Mouse (Mus musculus): ENCODE measurements around the gene Polr2c. TPM values are rescaled to one million over a fixed set of nuclear protein-coding genes. Genes with fewer than 3 reads are reported as not detected.
A peak's percentile ranks its signal among the peaks of the same experiment; 100 is the strongest.

Polr2c gene
- polyA plus RNA-seq, 1 experiment from 2014 or later, result 103 TPM

DNA sequence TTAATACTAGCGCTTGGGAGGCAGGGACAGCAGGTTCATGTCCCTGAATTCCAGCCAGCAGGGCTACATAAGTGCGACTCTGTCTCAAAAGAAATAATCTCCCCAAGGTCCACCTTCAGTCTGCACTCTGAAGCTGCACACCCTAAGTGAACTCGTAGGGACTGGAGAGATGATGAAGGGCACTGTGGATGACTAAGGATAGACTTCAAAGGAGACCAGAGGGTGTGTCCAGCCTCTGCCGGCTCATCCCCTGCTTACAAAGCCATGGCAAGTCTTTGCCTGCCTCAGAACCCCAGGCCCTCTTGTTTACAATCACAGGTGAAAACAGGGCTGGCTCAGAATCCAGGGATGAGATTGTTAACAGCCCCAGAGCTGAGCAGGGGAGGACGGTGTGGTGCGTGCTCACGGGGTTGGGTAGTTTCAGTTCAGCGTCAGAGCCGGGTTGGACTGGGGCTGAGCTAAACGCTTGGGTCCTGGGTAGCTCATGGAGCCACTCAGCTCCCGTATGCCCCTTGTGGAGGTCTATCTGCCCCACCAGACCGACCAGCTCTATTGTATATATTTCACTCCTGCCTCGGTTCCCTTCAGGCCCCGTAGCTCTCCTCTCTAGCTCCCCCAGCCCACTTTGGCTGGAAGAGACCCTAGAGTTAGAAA, 31.3 kb downstream of the Polr2c start:
- Histone ChIP-seq H3K27ac (ENCODE audit: low read length) (no peak overlapping the region), H3K36me3 (ENCODE audit: insufficient read depth, low read length) (no peaks in the 10 kb centered on the region), H3K4me3 (ENCODE audit: low read depth, low read length) (no peak overlapping the region), H3K4me1 (ENCODE audit: insufficient read depth, low read depth, low read length) (no peaks in the 10 kb centered on the region), H3K27me3 (replicated peaks; ENCODE audit: insufficient read depth, low read length) (no peaks in the 10 kb centered on the region), H3K9me3 (ENCODE audit: low read length) (no peaks in the 10 kb centered on the region), H3K4me2 (replicated peaks; ENCODE audit: low read depth, low read length) (peak overlapping the region; percentile 28; the same call in 1 of the 2 replicates), H3K9ac (replicated peaks; ENCODE audit: low read depth) (no peak overlapping the region)
- TF ChIP-seq EP300 (IDR thresholded peaks at IDR 0.05), result no peak
- TF ChIP-seq CTCF (IDR thresholded peaks at IDR 0.05), result no peak
- WGBS, result 26% methylated on average over 14 of the region's 14 CpGs
- ATAC-seq (no peak), DNase-seq (ENCODE audit: low spot score) (no peak)

- ATAC-seq, result peak; percentile 48; the same call in 1 of the 2 replicates
- no peaks in the 10 kb centered on the region for H3K36me3 ChIP-seq (ENCODE audit: insufficient read depth, low read length)
- H3K4me2 ChIP-seq (replicated peaks; ENCODE audit: low read depth, low read length), result no peak overlapping the region
- H3K4me1 ChIP-seq (ENCODE audit: insufficient read depth, low read depth, low read length), result no peaks in the 10 kb centered on the region
- no peaks in the 10 kb centered on the region for H3K27me3 ChIP-seq (replicated peaks; ENCODE audit: insufficient read depth, low read length)
- DNase-seq (ENCODE audit: low spot score), result no peak
- H3K27ac ChIP-seq (ENCODE audit: low read length), result no peak overlapping the region
- H3K9me3 ChIP-seq (ENCODE audit: low read length), result no peaks in the 10 kb centered on the region
- no peak overlapping the region for H3K4me3 ChIP-seq (ENCODE audit: low read depth, low read length)
- TF ChIP-seq EP300 (IDR thresholded peaks at IDR 0.05) (no peak), CTCF (IDR thresholded peaks at IDR 0.05) (no peak)
- H3K9ac ChIP-seq (replicated peaks; ENCODE audit: low read depth), result no peak overlapping the region
- 25% methylated on average over 2 of the region's 2 CpGs for WGBS
Measured at GRCm38 (mm10) chr8:94892917-94893316, 35.7 kb downstream of the Polr2c start.

GRCm38 (mm10) chr8:94899262-94899661, 42.0 kb downstream of the Polr2c start:
- no peak for TF ChIP-seq CTCF (IDR thresholded peaks at IDR 0.05)
- no peak for TF ChIP-seq EP300 (IDR thresholded peaks at IDR 0.05)
- Histone ChIP-seq H3K27me3 (replicated peaks; ENCODE audit: insufficient read depth, low read length) (no peaks in the 10 kb centered on the region), H3K36me3 (ENCODE audit: insufficient read depth, low read length) (peaks cover 5% of the 10 kb centered on the region; the same call in 1 of the 2 replicates), H3K9ac (replicated peaks; ENCODE audit: low read depth) (no peak overlapping the region), H3K4me1 (ENCODE audit: insufficient read depth, low read depth, low read length) (peaks cover 8% of the 10 kb centered on the region; the same call in 1 of the 2 replicates), H3K4me3 (ENCODE audit: low read depth, low read length) (no peak overlapping the region), H3K27ac (ENCODE audit: low read length) (no peak overlapping the region), H3K9me3 (ENCODE audit: low read length) (no peaks in the 10 kb centered on the region), H3K4me2 (replicated peaks; ENCODE audit: low read depth, low read length) (peak overlapping the region; percentile 54)
- ATAC-seq (peak; percentile 90), DNase-seq (ENCODE audit: low spot score) (peak; percentile 76)
- WGBS, result 22% methylated on average over 11 of the region's 11 CpGs

DNA sequence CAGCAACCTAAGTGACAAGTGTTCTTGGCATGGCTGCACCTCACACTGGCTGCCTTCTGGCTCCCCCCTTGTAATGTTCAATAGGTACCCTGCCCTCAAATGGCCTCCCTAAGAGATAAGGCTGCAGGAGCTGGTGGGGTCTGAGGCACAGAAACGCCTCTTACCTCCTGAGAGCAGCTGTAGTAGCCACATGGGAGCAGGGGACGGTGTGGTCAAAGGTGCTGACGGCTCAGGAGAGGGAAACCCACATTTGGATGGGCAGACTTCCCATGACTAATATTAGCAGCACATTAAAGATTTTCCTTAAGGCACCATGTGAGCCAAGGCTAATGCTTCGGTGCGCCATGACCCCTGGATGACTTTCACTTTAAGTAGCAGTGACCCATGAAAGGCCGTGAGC, 43.4 kb downstream of the Polr2c start:
- peaks cover 5% of the 10 kb centered on the region; the same call in 1 of the 2 replicates for H3K36me3 ChIP-seq (ENCODE audit: insufficient read depth, low read length)
- H3K4me2 ChIP-seq (replicated peaks; ENCODE audit: low read depth, low read length), result no peak overlapping the region
- no peak overlapping the region for H3K4me3 ChIP-seq (ENCODE audit: low read depth, low read length)
- peaks cover 13% of the 10 kb centered on the region; the same call in 1 of the 2 replicates for H3K4me1 ChIP-seq (ENCODE audit: insufficient read depth, low read depth, low read length)
- ATAC-seq (no peak), DNase-seq (ENCODE audit: low spot score) (no peak)
- H3K9me3 ChIP-seq (ENCODE audit: low read length), result no peaks in the 10 kb centered on the region
- H3K27me3 ChIP-seq (replicated peaks; ENCODE audit: insufficient read depth, low read length), result no peaks in the 10 kb centered on the region
- 19% methylated on average over 6 of the region's 6 CpGs for WGBS
- H3K27ac ChIP-seq (ENCODE audit: low read length), result peak overlapping the region; percentile 68
- H3K9ac ChIP-seq (replicated peaks; ENCODE audit: low read depth), result no peak overlapping the region
- TF ChIP-seq CTCF (IDR thresholded peaks at IDR 0.05) (no peak), EP300 (IDR thresholded peaks at IDR 0.05) (no peak)

DNA sequence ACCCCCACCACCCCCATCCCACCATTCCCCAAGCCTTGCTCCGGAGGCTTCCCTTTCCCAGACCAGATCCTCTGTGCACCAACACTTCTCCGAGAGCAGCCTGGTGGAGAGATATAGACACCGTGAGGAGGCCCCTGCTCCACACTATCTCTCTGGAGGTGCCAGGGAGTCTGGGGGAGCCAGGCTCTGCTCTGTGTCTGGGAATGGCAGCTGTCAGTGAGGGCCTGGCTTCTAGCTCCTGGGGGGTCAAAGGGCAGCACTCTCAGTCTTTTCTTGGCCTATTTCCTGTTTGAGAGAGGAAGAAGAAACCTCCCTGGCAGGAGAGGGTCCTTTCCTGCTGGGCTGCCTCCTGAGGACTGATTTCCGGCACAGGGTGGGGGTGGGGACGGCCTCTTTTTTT, 43.8 kb downstream of the Polr2c start:
- Histone ChIP-seq H3K4me1 (ENCODE audit: insufficient read depth, low read depth, low read length) (peaks cover 13% of the 10 kb centered on the region; the same call in 1 of the 2 replicates), H3K36me3 (ENCODE audit: insufficient read depth, low read length) (peaks cover 5% of the 10 kb centered on the region; the same call in 1 of the 2 replicates), H3K9ac (replicated peaks; ENCODE audit: low read depth) (no peak overlapping the region), H3K9me3 (ENCODE audit: low read length) (no peaks in the 10 kb centered on the region), H3K4me3 (ENCODE audit: low read depth, low read length) (no peak overlapping the region), H3K4me2 (replicated peaks; ENCODE audit: low read depth, low read length) (no peak overlapping the region), H3K27ac (ENCODE audit: low read length) (peak overlapping the region; percentile 68), H3K27me3 (replicated peaks; ENCODE audit: insufficient read depth, low read length) (no peaks in the 10 kb centered on the region)
- ATAC-seq (0 out of 2 replicates have a peak, but pooled peaks have one; percentile 8), DNase-seq (ENCODE audit: low spot score) (no peak)
- WGBS, result 10% methylated on average over 5 of the region's 5 CpGs
- TF ChIP-seq EP300 (IDR thresholded peaks at IDR 0.05), result no peak
- no peak for TF ChIP-seq CTCF (IDR thresholded peaks at IDR 0.05)

GRCm38 (mm10) chr8:94903709-94904108, 46.5 kb downstream of the Polr2c start:
- no peak overlapping the region for H3K4me3 ChIP-seq (ENCODE audit: low read depth, low read length)
- H3K4me1 ChIP-seq (ENCODE audit: insufficient read depth, low read depth, low read length), result peaks cover 13% of the 10 kb centered on the region; the same call in 1 of the 2 replicates
- no peak for ATAC-seq
- no peak for DNase-seq (ENCODE audit: low spot score)
- no peak overlapping the region for H3K9ac ChIP-seq (replicated peaks; ENCODE audit: low read depth)
- WGBS, result 79% methylated on average over 12 of the region's 12 CpGs
- TF ChIP-seq EP300 (IDR thresholded peaks at IDR 0.05) (no peak), CTCF (IDR thresholded peaks at IDR 0.05) (no peak)
- H3K4me2 ChIP-seq (replicated peaks; ENCODE audit: low read depth, low read length), result no peak overlapping the region
- 0 out of 2 replicates have a peak overlapping the region, but pooled peaks have one; percentile 47 for H3K27ac ChIP-seq (ENCODE audit: low read length)
- H3K36me3 ChIP-seq (ENCODE audit: insufficient read depth, low read length), result peaks cover 5% of the 10 kb centered on the region; the same call in 1 of the 2 replicates
- no peaks in the 10 kb centered on the region for H3K27me3 ChIP-seq (replicated peaks; ENCODE audit: insufficient read depth, low read length)
- no peaks in the 10 kb centered on the region for H3K9me3 ChIP-seq (ENCODE audit: low read length)
